Mouse (Mus musculus) heart, embryonic 15.5 days (tissue): ENCODE results near the gene Tlr9. TPM values are rescaled to one million over a fixed set of nuclear protein-coding genes. Genes with fewer than 3 reads are reported as not detected.

Experiments used
- ATAC-seq: fragments of 200-750 bp; cut with Nextera tagmentation; replicated peaks from 2 replicates; pipeline ENCODE4 v1.8.0; 2017; ENCODE audit warnings: low read depth, moderate TSS enrichment; ENCODE audit not compliant: insufficient number of reproducible peaks, insufficient read depth, low FRiP score
- H3K27ac ChIP-seq: fragments of 300-500 bp; sonication (generic); 2 replicates; pipeline ENCODE4 v1.5.1; 2015; ENCODE audit warnings: mild to moderate bottlenecking, inconsistent platforms
- H3K27me3 ChIP-seq: fragments of 300-500 bp; sonication (generic); 2 replicates; pipeline ENCODE4 v1.6.1; 2015; ENCODE audit warnings: inconsistent platforms
- H3K36me3 ChIP-seq: fragments of 300-500 bp; sonication (generic); 2 replicates; pipeline ENCODE4 v1.6.1; 2015; ENCODE audit warnings: mild to moderate bottlenecking, inconsistent platforms
- H3K4me1 ChIP-seq: fragments of 300-500 bp; sonication (generic); replicated peaks from 2 replicates; pipeline ENCODE4 v1.6.1; 2015; ENCODE audit warnings: inconsistent platforms
- H3K4me2 ChIP-seq: fragments of 300-500 bp; sonication (generic); 2 replicates; pipeline ENCODE4 v1.6.1; 2015; ENCODE audit warnings: inconsistent platforms, mild to moderate bottlenecking, moderate library complexity
- H3K4me3 ChIP-seq: fragments of 300-500 bp; sonication (generic); 2 replicates; pipeline ENCODE4 v1.5.1; 2015; ENCODE audit warnings: mild to moderate bottlenecking, inconsistent platforms
- H3K9ac ChIP-seq: fragments of 300-500 bp; sonication (generic); 2 replicates; pipeline ENCODE4 v1.6.1; 2015; ENCODE audit warnings: mild to moderate bottlenecking, inconsistent platforms
- H3K9me3 ChIP-seq: fragments of 300-500 bp; sonication (generic); replicated peaks from 2 replicates; pipeline ENCODE4 v1.6.1; 2016; ENCODE audit warnings: inconsistent platforms
- WGBS: fragments of 180-500 bp; shearing (Covaris S2); methylation state at CpG from one replicate; pipeline ENCODE4 v1.1.7; 2015; ENCODE audit warnings: mixed read lengths; 5-methylcytosine and 5-hydroxymethylcytosine counted together
- polyA plus RNA-seq: library from polyadenylated mRNA; unstranded; fragments of >200 nt; fragmentation: Nextera tagmentation; extraction: Ambion mirVana; gene quantifications from 2 replicates; pipeline ENCODE4 v1.2.1, GENCODE M21; 2015

Tlr9 gene
- polyA plus RNA-seq, result 0.04 and 0.08 TPM in 2 replicates

GRCm38 (mm10) chr9:106222261-106222851, at the start of gene Tlr9:
Tlr9 (plus strand) TSS chr9:106222598.
- Histone ChIP-seq H3K27me3 (peaks cover 13% of the 10 kb centered on the region), H3K4me2 (no peak within 1 kb of the TSS), H3K27ac (no peak within 1 kb of the TSS), H3K4me3 (no peak within 1 kb of the TSS), H3K9me3 (no peaks in the 10 kb centered on the region), H3K36me3 (no peaks in the 10 kb centered on the region), H3K9ac (no peak within 1 kb of the TSS), H3K4me1 (peaks cover 10% of the 10 kb centered on the region; the same call in 1 of the 2 replicates)
- ATAC-seq, result no peak
- whole genome bisulfite sequencing, result 53% methylated on average over 4 of the region's 4 CpGs

GRCm38 (mm10) chr9:106173363-106173762, 49.0 kb upstream of the Tlr9 start:
- Histone ChIP-seq H3K27ac (no peak overlapping the region), H3K4me1 (peaks cover 39% of the 10 kb centered on the region), H3K4me3 (peak overlapping the region; percentile 91), H3K9ac (no peak overlapping the region), H3K9me3 (no peaks in the 10 kb centered on the region), H3K36me3 (peaks cover 20% of the 10 kb centered on the region; the same call in 1 of the 2 replicates), H3K27me3 (no peaks in the 10 kb centered on the region), H3K4me2 (peak overlapping the region; percentile 95)
- no peak for ATAC-seq
- WGBS, result 51% methylated on average over 2 of the region's 2 CpGs

GRCm38 (mm10) chr9:106175552-106176200, 46.7 kb upstream of the Tlr9 start:
- Histone ChIP-seq H3K9ac (no peak overlapping the region), H3K4me1 (peaks cover 32% of the 10 kb centered on the region), H3K9me3 (no peaks in the 10 kb centered on the region), H3K27me3 (no peaks in the 10 kb centered on the region), H3K4me2 (peak overlapping the region; percentile 13; the same call in 1 of the 2 replicates), H3K27ac (no peak overlapping the region), H3K36me3 (peaks cover 40% of the 10 kb centered on the region), H3K4me3 (no peak overlapping the region)
- no peak for ATAC-seq
- WGBS, result 51% methylated on average over 3 of the region's 3 CpGs

- Histone ChIP-seq H3K4me3 (no peak overlapping the region), H3K4me2 (no peak overlapping the region), H3K9ac (no peak overlapping the region), H3K4me1 (peaks cover 32% of the 10 kb centered on the region), H3K36me3 (peaks cover 51% of the 10 kb centered on the region), H3K9me3 (no peaks in the 10 kb centered on the region), H3K27ac (no peak overlapping the region), H3K27me3 (no peaks in the 10 kb centered on the region)
- 79% methylated on average over 5 of the region's 5 CpGs for WGBS
- no peak for ATAC-seq
Measured at GRCm38 (mm10) chr9:106176769-106177168, 45.6 kb upstream of the Tlr9 start.

- H3K4me2 ChIP-seq, result no peak overlapping the region
- no peak overlapping the region for H3K9ac ChIP-seq
- H3K27me3 ChIP-seq, result no peaks in the 10 kb centered on the region
- no peak overlapping the region for H3K4me3 ChIP-seq
- 81% methylated on average over 6 of the region's 6 CpGs for WGBS
- no peaks in the 10 kb centered on the region for H3K9me3 ChIP-seq
- H3K36me3 ChIP-seq, result peaks cover 61% of the 10 kb centered on the region
- ATAC-seq, result no peak
- no peak overlapping the region for H3K27ac ChIP-seq
- peaks cover 31% of the 10 kb centered on the region for H3K4me1 ChIP-seq
Measured at GRCm38 (mm10) chr9:106177799-106178198, 44.6 kb upstream of the Tlr9 start.

- Histone ChIP-seq H3K27me3 (no peaks in the 10 kb centered on the region), H3K36me3 (peaks cover 78% of the 10 kb centered on the region), H3K4me2 (no peak overlapping the region), H3K4me1 (peaks cover 18% of the 10 kb centered on the region), H3K27ac (no peak overlapping the region), H3K4me3 (no peak overlapping the region), H3K9ac (no peak overlapping the region), H3K9me3 (no peaks in the 10 kb centered on the region)
- no peak for ATAC-seq
- 77% methylated on average over 2 of the region's 2 CpGs for WGBS
Measured at GRCm38 (mm10) chr9:106179454-106179853, 42.9 kb upstream of the Tlr9 start.

- Histone ChIP-seq H3K4me3 (no peak overlapping the region), H3K27ac (no peak overlapping the region), H3K4me2 (no peak overlapping the region), H3K27me3 (no peaks in the 10 kb centered on the region), H3K4me1 (peaks cover 13% of the 10 kb centered on the region), H3K9me3 (no peaks in the 10 kb centered on the region), H3K9ac (no peak overlapping the region), H3K36me3 (peaks cover 83% of the 10 kb centered on the region)
- WGBS, result 94% methylated on average over 3 of the region's 3 CpGs
- no peak for ATAC-seq
Measured at GRCm38 (mm10) chr9:106179964-106180363, 42.4 kb upstream of the Tlr9 start.

- no peak overlapping the region for H3K9ac ChIP-seq
Measured at GRCm38 (mm10) chr9:106182146-106182545, 40.3 kb upstream of the Tlr9 start.

GRCm38 (mm10) chr9:106183996-106184395, 38.4 kb upstream of the Tlr9 start:
- Histone ChIP-seq H3K36me3 (peaks cover 95% of the 10 kb centered on the region), H3K27ac (no peak overlapping the region), H3K4me2 (no peak overlapping the region), H3K4me1 (no peaks in the 10 kb centered on the region), H3K4me3 (no peak overlapping the region), H3K9me3 (no peaks in the 10 kb centered on the region), H3K27me3 (no peaks in the 10 kb centered on the region), H3K9ac (no peak overlapping the region)
- ATAC-seq, result no peak
- 87% methylated on average over 5 of the region's 5 CpGs for WGBS

More at GRCm38 (mm10) chr9:106182146-106182545, 40.3 kb upstream of the Tlr9 start:
- Histone ChIP-seq H3K4me3 (no peak overlapping the region), H3K4me2 (no peak overlapping the region), H3K4me1 (no peaks in the 10 kb centered on the region), H3K27me3 (no peaks in the 10 kb centered on the region), H3K27ac (no peak overlapping the region), H3K36me3 (peaks cover 95% of the 10 kb centered on the region), H3K9me3 (no peaks in the 10 kb centered on the region)
- no peak for ATAC-seq
- 90% methylated on average over 4 of the region's 4 CpGs for WGBS

- no peaks in the 10 kb centered on the region for H3K4me1 ChIP-seq
- H3K36me3 ChIP-seq, result peaks cover 73% of the 10 kb centered on the region
- no peak for ATAC-seq
- H3K9ac ChIP-seq, result no peak overlapping the region
- no peaks in the 10 kb centered on the region for H3K27me3 ChIP-seq
- H3K27ac ChIP-seq, result no peak overlapping the region
- WGBS, result 93% methylated on average over 1 of the region's 1 CpGs
- no peak overlapping the region for H3K4me2 ChIP-seq
- no peak overlapping the region for H3K4me3 ChIP-seq
- no peaks in the 10 kb centered on the region for H3K9me3 ChIP-seq
Measured at GRCm38 (mm10) chr9:106191355-106191754, 31.0 kb upstream of the Tlr9 start.

GRCm38 (mm10) chr9:106192024-106192423, 30.4 kb upstream of the Tlr9 start:
- H3K4me2 ChIP-seq, result no peak overlapping the region
- 89% methylated on average over 8 of the region's 8 CpGs for WGBS
- H3K9ac ChIP-seq, result no peak overlapping the region
- H3K4me3 ChIP-seq, result no peak overlapping the region
- no peak overlapping the region for H3K27ac ChIP-seq
- H3K4me1 ChIP-seq, result no peaks in the 10 kb centered on the region
- H3K27me3 ChIP-seq, result no peaks in the 10 kb centered on the region
- no peaks in the 10 kb centered on the region for H3K9me3 ChIP-seq
- peaks cover 70% of the 10 kb centered on the region for H3K36me3 ChIP-seq
- ATAC-seq, result no peak

GRCm38 (mm10) chr9:106192998-106193397, 29.4 kb upstream of the Tlr9 start:
- WGBS, result 88% methylated on average over 1 of the region's 1 CpGs
- Histone ChIP-seq H3K4me1 (peaks cover 4% of the 10 kb centered on the region; the same call in 1 of the 2 replicates), H3K36me3 (peaks cover 61% of the 10 kb centered on the region), H3K4me3 (no peak overlapping the region), H3K9me3 (no peaks in the 10 kb centered on the region), H3K27ac (no peak overlapping the region), H3K4me2 (no peak overlapping the region), H3K9ac (no peak overlapping the region), H3K27me3 (no peaks in the 10 kb centered on the region)
- no peak for ATAC-seq
